Mouse (Mus musculus) retina, embryonic 14.5 days (tissue): ENCODE measurements around the gene Kansl2.

Experiments
- DNase-seq: peaks from one replicate; pipeline ENCODE4 v3.0.0-alpha.2; 2015; ENCODE audit warnings: low spot score

Gene Kansl2

DNA sequence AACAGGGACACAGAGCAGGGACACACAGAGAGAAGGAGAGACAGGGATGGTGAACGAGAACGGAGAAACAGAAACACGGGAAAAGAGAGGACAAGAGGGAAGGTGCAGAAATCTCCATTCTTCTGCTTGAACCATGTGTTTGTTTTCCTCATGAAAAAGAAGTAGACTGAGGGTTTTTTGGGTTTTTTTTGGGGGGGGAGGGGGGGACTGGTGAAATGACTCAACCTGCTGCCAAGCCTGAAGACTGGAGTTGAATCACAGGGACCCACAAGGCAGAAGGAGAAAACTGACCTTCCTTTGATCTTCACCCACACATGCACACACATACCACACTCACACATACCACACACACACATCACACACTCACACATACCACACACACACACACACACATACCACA is 30.7 kb downstream of the Kansl2 start:
- DNase-seq = no peak

GRCm38 (mm10) chr15:98497631-98498030 is 36.4 kb downstream of the Kansl2 start:
- no peak for DNase-seq

- DNase-seq = no peak
Measured at GRCm38 (mm10) chr15:98492102-98492501, 42.0 kb downstream of the Kansl2 start, which contains the start of gene Olfr279. Olfr279 (plus strand) TSS chr15:98492402.

DNA sequence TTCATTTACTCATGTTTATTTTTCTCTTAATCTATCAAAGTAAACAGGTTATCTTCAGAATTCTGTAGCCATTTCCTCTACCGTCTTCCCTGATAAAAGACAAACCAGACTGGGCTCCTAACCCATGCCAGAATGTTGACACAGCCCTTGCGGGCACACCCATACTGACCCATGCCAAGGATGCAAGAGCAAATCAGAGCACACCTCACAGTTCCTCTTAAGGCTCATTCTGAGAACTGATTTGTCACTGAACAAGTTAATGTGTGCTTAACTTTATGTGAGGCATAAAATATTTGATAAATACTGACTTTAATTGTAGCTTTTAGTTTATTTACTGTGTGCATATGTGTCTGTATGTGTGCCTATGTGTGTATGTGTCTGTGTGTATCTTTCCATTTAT is 42.7 kb downstream of the Kansl2 start:
- DNase-seq = no peak

DNA sequence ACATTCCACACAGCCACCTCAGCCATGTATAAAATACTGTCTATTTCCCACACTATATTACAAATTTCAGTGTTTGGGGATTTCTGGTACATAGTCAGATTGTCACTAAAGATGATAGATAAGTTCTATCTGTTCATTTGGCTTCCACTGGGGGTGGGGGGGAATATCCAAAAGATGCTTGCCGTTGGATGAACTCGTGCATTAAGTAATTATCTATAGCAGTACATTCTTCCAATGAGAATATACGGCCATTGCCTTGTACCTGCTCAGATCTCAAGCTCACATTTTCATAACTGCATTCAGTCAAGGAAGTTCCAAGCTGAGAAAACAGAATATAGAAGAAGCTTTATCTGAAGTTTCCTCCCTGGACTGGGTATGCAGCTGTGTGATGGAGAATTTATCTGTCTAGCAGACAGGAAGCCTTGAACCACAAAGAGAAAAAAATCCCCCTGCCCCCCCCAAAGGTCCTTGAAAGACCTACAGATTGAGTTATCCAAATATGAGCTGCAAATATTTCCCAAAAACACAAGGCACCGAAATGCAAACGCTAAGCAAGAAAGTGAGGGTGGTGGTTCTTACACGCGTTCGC is 47.5 kb downstream of the Kansl2 start:
- DNase-seq = no peak

DNA sequence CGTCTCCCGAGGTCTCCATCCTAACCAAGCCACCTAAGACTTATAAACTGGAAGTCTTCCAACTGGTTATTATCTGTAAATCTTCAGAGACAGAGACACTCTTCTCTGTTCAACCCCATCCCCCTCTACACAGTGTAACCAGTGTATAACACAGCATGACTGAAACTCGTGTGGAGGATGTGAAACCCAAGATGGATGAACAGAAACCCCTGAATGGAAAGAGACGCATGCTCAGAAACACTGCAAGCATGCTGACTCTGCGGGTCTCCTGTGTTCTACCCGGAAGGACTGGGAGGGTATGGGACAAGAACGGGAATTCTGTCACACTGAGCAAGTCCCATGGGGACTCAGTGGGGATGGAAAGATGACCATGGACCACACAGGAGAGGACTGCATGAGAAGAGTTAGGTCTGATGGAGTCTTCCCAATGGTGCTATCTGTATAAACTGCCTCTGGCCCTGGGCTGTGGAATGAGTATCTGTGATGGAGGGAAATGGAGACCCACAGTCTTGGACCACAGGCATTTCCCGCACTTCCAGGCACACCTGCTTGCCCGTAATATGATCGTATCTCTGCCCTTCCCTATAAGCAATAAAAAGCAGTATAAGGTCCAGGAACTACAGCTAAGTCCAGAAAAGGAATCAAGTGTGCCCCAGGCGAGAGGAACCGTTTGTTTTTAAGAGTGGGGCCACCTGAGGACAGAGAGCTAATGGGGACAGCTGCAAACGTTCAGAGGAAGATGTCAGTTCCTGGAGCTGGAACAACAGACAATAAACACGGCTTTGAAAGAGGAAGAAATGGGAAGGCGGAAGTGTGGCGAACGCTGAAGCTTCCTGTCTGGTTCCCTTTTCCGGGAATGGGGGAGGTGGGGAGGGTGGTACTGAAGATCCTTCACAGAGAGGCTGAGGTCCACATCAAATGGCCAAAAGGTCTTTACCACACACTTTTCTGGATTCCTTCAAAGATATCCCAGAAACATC is 49.9 kb downstream of the Kansl2 start:
- DNase-seq = no peak

DNA sequence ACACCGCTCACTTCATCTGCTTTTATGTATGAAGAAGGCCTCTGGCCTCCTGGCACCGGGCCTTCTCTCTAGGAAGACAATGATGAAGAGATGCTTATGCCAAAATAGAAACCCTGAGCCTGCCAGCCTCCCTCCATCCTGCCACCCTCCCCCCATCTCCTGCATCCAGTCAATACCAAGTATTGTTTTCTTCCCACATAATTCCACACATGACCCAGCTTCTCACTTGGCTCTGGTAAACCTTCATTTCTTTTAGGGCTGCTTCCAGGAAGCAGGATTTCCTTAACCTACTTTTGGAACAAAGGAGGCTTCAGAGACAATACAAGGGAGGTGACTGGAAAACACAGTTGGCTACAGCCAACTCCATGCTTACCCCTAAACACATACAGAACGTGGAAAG is 51.4 kb downstream of the Kansl2 start, which contains the start of gene Lalba:
TSS of gene Lalba (minus strand) at position 21 of the 400 bp plus-strand sequence.
- DNase-seq = no peak

- no peak for DNase-seq
Measured at GRCm38 (mm10) chr15:98479568-98480102, 54.4 kb downstream of the Kansl2 start.

DNA sequence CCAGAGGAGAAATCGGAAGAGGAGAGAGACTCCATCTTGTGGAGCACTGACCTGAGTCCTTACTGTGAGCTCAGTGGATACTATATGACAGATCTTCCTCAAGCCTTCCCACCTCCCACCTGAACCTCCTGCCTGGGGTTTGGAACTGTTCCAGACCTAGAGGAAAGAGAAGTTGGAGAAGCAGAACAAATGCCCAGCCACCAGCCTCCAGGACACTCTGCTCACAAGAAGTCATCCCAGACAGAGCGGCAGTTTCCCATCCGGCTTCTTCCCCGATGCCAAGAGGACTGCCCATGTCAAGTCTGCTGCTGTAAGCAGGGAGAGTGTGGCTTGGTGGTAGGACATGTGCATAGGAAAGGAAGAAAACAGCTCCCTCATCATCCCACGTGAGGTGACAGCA is 57.8 kb downstream of the Kansl2 start:
- no peak for DNase-seq

DNA sequence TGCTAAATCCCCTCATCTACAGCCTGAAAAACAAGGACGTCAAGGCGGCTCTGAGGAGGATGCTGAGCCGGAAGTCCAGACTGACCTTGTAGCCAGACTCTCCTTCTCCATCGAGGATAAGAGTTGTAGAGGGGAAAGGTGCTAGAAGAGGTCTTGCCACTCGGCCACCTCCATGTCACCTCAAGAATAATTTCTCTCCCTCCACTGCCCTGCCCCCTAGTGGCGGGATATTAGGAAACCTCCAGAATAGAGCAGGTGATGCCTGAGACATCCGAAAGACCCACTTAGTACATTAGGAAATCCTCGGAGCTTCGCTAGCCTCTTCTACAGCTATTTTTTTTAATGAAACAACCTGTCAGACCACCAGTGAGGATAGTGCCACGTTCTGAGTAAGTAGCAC is 58.7 kb downstream of the Kansl2 start:
- DNase-seq = peak; percentile 63

DNA sequence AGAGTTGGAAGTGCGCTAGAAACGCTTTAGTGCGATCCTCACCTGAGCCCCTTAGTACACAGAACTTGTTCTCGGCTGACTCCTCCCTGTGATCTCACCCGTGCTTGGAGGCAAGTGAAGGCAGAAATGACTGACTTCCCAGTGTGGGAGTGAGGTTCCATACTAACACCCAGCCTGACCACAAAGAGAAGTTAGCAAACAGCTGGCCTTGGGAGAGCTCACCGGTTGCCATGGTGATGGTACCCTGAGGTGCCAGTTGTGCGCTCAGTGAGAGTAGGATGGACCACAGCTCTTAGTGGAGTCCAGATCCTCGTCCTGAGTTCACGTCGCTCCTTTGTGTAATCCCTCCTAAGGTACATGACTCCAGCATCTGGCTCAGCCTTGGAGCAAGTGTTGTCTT is 59.1 kb downstream of the Kansl2 start:
- no peak for DNase-seq

GRCm38 (mm10) chr15:98471539-98471938 is 62.5 kb downstream of the Kansl2 start:
- DNase-seq = no peak

DNA sequence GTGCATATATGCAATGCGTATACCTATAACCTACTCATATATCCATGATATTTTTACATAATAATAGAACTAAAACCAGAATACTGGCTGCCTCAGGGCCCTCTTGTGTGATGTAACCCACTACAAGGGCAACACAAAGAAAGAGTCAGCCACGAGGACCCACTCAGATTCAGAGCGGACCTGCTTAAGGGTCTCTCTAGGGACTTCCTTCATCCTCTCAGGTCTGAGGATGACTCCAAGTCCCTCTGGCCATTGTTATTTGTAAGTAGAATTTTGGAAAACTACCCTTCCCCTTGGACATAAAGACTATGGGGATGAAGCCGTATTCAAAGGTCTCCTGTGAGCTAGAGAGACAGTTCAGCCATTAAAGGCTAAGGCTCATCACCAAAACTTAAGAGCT is 64.5 kb downstream of the Kansl2 start, which contains the start of gene OR5BS1P:
TSS of gene OR5BS1P (plus strand) at position 301 of the 400 bp plus-strand sequence.
- no peak for DNase-seq
